ENCODE assay signal across 12 mouse cellular contexts in the genomic region with DNA sequence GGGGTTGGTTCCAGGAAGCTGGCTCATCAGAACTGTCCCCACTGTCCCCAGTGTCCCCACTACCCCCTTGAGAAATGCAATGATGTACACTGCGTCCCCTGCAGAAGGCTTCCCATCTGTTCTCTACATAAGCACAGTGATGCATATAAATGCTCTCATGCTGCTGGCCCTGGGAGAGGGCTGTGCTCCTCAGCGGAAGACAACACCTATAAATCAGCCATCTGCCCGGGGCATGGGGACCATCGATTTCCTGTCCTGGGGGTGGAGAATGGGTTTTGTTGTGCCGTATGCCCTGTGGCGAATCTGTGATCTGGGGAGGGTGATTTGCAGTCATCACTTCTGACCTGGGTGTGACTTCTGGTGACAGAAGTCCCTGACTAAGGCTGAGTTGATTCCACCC.
DNase-seq lines count a peak whose midpoint lies in the region; ATAC-seq lines count a peak whose summit lies in the region.
"Had no signal": no experiment of that assay in that cellular context is flagged by ENCODE, and none has a peak within 500 bp of the region (broad histone marks: within the 10 kb centered on the region; RNA-seq: fewer than 3 reads in every experiment).

No protein-coding gene starts in this region.

- ATAC-seq in kidney, embryonic 15.5 days (replicated peaks; ENCODE audit: low FRiP score), result peak; percentile 50; the same call in 1 of the 2 replicates
- ATAC-seq in monocyte, adult 5-6 weeks (replicated peaks; ENCODE audit: insufficient number of reproducible peaks, low FRiP score, low TSS enrichment, poor library complexity, severe bottlenecking), result 0 out of 2 replicates have a peak, but pooled peaks have one; percentile 33
- ATAC-seq: intestine, embryonic 15.5 days had no signal

- no peaks in the 10 kb centered on the region for H3K9me3 ChIP-seq in kidney, embryonic 15.5 days (replicated peaks)
- H3K9me3 ChIP-seq: intestine, embryonic 15.5 days; limb, embryonic 15.5 days had no signal

- 5% methylated on average over 6 of the region's 6 CpGs for WGBS in kidney, embryonic 15.5 days

- no peaks in the 10 kb centered on the region for H3K36me3 ChIP-seq in kidney, embryonic 15.5 days
- H3K36me3 ChIP-seq: intestine, embryonic 15.5 days; limb, embryonic 15.5 days had no signal

- H3K9ac ChIP-seq in kidney, embryonic 15.5 days, result no peak overlapping the region
- H3K9ac ChIP-seq: intestine, embryonic 15.5 days; limb, embryonic 15.5 days had no signal

- H3K27me3 ChIP-seq in kidney, embryonic 15.5 days, result no peaks in the 10 kb centered on the region
- H3K27me3 ChIP-seq: intestine, embryonic 15.5 days; limb, embryonic 15.5 days had no signal

- no peak overlapping the region for H3K4me3 ChIP-seq in kidney, embryonic 15.5 days (replicated peaks)
- H3K4me3 ChIP-seq: intestine, embryonic 15.5 days; limb, embryonic 15.5 days had no signal

- peak overlapping the region; percentile 21; the same call in 1 of the 2 replicates for H3K4me2 ChIP-seq in kidney, embryonic 15.5 days
- H3K4me2 ChIP-seq: intestine, embryonic 15.5 days; limb, embryonic 15.5 days had no signal

- H3K4me1 ChIP-seq in kidney, embryonic 15.5 days, result peaks cover 57% of the 10 kb centered on the region

- DNase-seq in adrenal gland, adult (ENCODE audit: inconsistent age in 2 of 2, low spot score in 1 of 2), result peak; percentile 59 to 66
- DNase-seq in adrenal gland, adult 18-20 months (ENCODE audit: low spot score in 2 of 2), result no peak
- DNase-seq in adrenal gland, postnatal 14 days, result peak; percentile 52
- no peak for DNase-seq in cerebellum, adult 18-20 months
- DNase-seq in spleen, adult 18-20 months, result no peak
- no peak for DNase-seq in ovary, postnatal 36 days (ENCODE audit: low spot score)
- DNase-seq: gastrocnemius, postnatal 14 days; midbrain, embryonic 14.5 days had no signal

- H3K27ac ChIP-seq in kidney, embryonic 15.5 days, result peak overlapping the region; percentile 37; the same call in 1 of the 2 replicates
- H3K27ac ChIP-seq: intestine, embryonic 15.5 days; limb, embryonic 15.5 days had no signal

Comparison
In these comparisons a context has a peak if more than half of its experiments do, and no peak if none do; other contexts are left out.
1. DNase-seq: peak in adrenal gland, adult (2 of 2) and adrenal gland, postnatal 14 days (single experiment); none in adrenal gland, adult 18-20 months (0 of 2), cerebellum, adult 18-20 months (0 of 2), spleen, adult 18-20 months (0 of 2) and ovary, postnatal 36 days (single experiment).